Mouse (Mus musculus) heart, postnatal 0 days (tissue): ENCODE results near the gene Eml4. TPM values are rescaled to one million over a fixed set of nuclear protein-coding genes. Genes with fewer than 3 reads are reported as not detected.

ENCODE experiments used
- ATAC-seq: fragments of 200-750 bp; cut with Nextera tagmentation; 2 replicates; pipeline ENCODE4 v1.8.0; 2017; ENCODE audit warnings: low read depth, moderate number of reproducible peaks, moderate library complexity; ENCODE audit not compliant: insufficient read depth
- DNase-seq: peaks from one replicate; pipeline ENCODE4 v3.0.0-alpha.2; 2016; ENCODE audit warnings: low spot score
- H3K27ac ChIP-seq: fragments of 300-500 bp; sonication (generic); 2 replicates; pipeline ENCODE4 v1.5.1; 2014; ENCODE audit warnings: low read depth, mild to moderate bottlenecking
- H3K27me3 ChIP-seq: fragments of 300-500 bp; sonication (generic); 2 replicates; pipeline ENCODE4 v1.6.1; 2014; ENCODE audit warnings: low read length, mixed read lengths; ENCODE audit not compliant: control insufficient read depth, insufficient read depth
- H3K36me3 ChIP-seq: fragments of 300-500 bp; sonication (generic); replicated peaks from 2 replicates; pipeline ENCODE4 v1.6.1; 2014; ENCODE audit warnings: low read length, mixed read lengths; ENCODE audit not compliant: control insufficient read depth, insufficient read depth
- H3K4me1 ChIP-seq: fragments of 300-500 bp; sonication (generic); 2 replicates; pipeline ENCODE4 v1.6.1; 2014; ENCODE audit warnings: antibody characterized with exemption; ENCODE audit not compliant: control insufficient read depth, insufficient read depth
- H3K4me2 ChIP-seq: fragments of 300-500 bp; sonication (generic); 2 replicates; pipeline ENCODE4 v1.6.1; 2014; ENCODE audit warnings: low read depth, mild to moderate bottlenecking, low read length, moderate library complexity
- H3K4me3 ChIP-seq: fragments of 300-500 bp; sonication (generic); 2 replicates; pipeline ENCODE4 v1.5.1; 2014; ENCODE audit warnings: low read depth, low read length
- H3K9ac ChIP-seq: fragments of 300-500 bp; sonication (generic); replicated peaks from 2 replicates; pipeline ENCODE4 v1.6.1; 2014; ENCODE audit warnings: low read depth, low read length, mixed read lengths
- H3K9me3 ChIP-seq: fragments of 300-500 bp; sonication (generic); replicated peaks from 2 replicates; pipeline ENCODE4 v1.6.1; 2016; ENCODE audit warnings: low read length; ENCODE audit not compliant: control insufficient read depth
- CTCF ChIP-seq: IDR thresholded peaks from 2 replicates; pipeline ENCODE4 v1.5.1; 2016; ENCODE audit warnings: antibody characterized with exemption, control low read depth, low read depth
- EP300 ChIP-seq: IDR thresholded peaks from 2 replicates; pipeline ENCODE4 v1.6.1; 2016; ENCODE audit warnings: antibody characterized with exemption, low read depth
- WGBS: fragments of 180-500 bp; shearing (Covaris S2); extraction: QIAGEN DNeasy Blood & Tissue Kit; methylation state at CpG from one replicate; pipeline ENCODE4 v1.1.7; 2014; 5-methylcytosine and 5-hydroxymethylcytosine counted together
- polyA plus RNA-seq: library from polyadenylated mRNA; unstranded; fragments of >200 nt; fragmentation: Nextera tagmentation; extraction: Ambion mirVana; gene quantifications from 2 replicates; pipeline ENCODE4 v1.2.1, GENCODE M21; 2015
- total RNA-seq: library from RNA; depleted of rRNA; stranded (reverse); fragments of >200 nt; gene quantifications from 2 replicates; pipeline ENCODE4 v1.2.3, GENCODE M21; 2014; ENCODE audit warnings: low replicate concordance

Gene Eml4
- total and polyA plus RNA-seq, 2 experiments from 2014 or later = 5.0 to 15.6 TPM

DNA sequence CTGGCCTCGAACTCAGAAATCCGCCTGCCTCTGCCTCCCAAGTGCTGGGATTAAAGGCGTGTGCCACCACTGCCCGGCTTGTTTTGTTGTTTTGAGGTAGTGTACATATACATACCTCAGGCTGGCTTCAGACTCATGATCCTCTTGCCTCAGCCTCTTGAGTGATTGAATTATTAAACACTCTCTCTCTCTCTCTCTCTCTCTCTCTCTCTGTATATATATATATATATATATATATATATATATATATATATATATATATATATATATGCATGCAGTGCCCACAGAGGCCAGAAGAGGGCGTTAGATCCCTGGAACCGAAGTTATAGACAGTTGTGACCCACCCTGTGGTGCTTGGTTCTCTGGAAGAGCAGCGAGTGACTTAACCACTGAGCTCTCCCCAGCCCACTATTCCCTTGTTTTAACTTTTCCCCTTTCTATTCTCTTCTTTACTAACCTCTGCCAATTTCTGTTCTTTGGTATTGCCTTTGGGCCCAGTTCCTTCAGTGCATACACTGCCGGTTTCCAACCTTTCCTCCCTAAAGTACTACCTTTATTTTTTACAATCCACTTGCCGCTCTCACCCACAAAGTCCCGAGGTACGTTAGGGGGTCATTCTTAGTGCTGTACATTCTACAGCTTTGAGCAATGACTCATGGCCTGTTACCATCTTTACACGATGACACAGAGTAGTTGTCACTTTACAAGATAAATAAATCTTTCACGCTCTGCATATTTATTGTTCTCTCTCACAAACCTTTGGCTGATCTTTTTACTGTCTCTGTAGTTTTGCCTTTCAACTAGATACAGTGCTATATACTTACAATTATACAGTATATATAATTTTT lies 13.5 kb upstream of the Eml4 start:
- Histone ChIP-seq H3K9ac (no peak overlapping the region), H3K27ac (no peak overlapping the region), H3K27me3 (no peaks in the 10 kb centered on the region), H3K4me2 (no peak overlapping the region), H3K4me1 (peaks cover 13% of the 10 kb centered on the region; the same call in 1 of the 2 replicates), H3K4me3 (no peak overlapping the region), H3K9me3 (no peaks in the 10 kb centered on the region), H3K36me3 (no peaks in the 10 kb centered on the region)
- ATAC-seq (no peak), DNase-seq (no peak)
- TF ChIP-seq EP300 (no peak), CTCF (no peak)
- 69% methylated on average over 13 of the region's 13 CpGs for WGBS

DNA sequence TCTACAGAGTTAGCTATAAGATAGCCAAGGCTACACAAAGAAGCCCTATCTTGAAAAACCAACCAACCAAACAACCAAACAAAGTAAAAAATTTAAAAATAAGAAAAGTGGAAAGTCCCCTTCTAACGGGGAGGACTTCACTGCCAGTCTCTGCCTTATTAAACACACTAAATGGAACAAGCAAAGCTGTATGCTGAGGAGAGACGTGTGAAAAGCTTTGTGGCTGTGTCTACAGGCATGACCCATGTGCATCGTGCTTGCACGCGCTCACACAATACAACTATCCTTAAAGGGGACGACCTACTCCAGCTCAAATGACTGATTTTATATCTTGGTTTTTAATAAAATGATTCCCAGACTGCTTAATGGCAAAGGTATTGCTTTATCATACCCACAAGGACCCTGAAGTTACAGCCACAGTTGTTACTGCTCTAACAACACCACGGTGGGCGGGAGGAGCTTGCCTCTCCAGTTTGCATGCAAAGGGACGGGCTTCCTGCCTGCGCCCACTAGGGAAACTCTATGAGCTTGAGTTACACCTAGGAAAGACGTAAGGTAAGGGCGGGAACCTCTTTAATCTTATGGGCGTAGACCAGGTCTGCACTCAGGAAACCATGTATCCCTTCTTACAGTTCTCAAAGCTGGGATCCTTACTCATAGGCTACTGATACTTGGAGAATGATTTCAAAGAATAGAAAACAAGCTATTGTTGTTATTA lies 11.2 kb upstream of the Eml4 start:
- H3K27ac ChIP-seq = no peak overlapping the region
- TF ChIP-seq CTCF (no peak), EP300 (no peak)
- no peak overlapping the region for H3K9ac ChIP-seq
- 84% methylated on average over 13 of the region's 13 CpGs for WGBS
- H3K36me3 ChIP-seq = no peaks in the 10 kb centered on the region
- H3K4me2 ChIP-seq = no peak overlapping the region
- ATAC-seq = no peak
- 0 out of 2 replicates have a peak, but pooled peaks cover 8% of the 10 kb centered on the region for H3K4me1 ChIP-seq
- H3K9me3 ChIP-seq = no peaks in the 10 kb centered on the region
- no peak for DNase-seq
- H3K27me3 ChIP-seq = no peaks in the 10 kb centered on the region
- no peak overlapping the region for H3K4me3 ChIP-seq

DNA sequence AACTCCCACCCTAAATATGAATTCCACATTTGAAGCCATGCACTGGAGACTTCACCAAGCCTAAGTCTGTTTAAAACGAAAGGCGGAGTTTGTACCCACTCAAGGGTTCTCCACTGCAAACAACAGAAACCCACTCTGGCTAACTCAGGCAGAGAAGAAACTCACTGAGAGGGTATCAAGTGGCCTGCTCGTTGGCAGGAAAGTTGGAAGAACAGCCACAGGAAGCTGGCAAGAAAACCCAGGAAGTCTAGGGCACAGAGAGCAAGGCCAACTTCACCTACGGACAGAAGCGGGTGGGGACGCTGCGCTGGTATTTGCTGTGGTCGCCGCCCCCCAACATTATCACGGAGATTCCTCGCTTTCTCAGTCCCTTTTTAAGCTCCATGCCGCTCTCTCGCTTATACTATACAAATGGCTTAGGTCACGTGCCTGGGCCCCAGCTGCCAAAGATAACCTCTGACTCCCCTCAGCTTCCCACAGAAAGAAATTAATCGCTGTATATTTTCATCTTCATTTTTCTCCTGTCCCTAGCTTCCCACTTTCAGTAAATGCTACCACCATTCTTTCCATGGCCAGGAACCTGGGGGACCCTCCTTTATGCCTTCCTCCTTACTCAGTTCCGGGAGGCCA lies 9.7 kb upstream of the Eml4 start:
- 45% methylated on average over 16 of the region's 16 CpGs for WGBS
- H3K9ac ChIP-seq = no peak overlapping the region
- no peaks in the 10 kb centered on the region for H3K36me3 ChIP-seq
- H3K4me3 ChIP-seq = no peak overlapping the region
- H3K4me2 ChIP-seq = no peak overlapping the region
- H3K4me1 ChIP-seq = 0 out of 2 replicates have a peak, but pooled peaks cover 5% of the 10 kb centered on the region
- no peak for ATAC-seq
- no peak for TF ChIP-seq CTCF
- TF ChIP-seq EP300 = no peak
- H3K27me3 ChIP-seq = no peaks in the 10 kb centered on the region
- DNase-seq = no peak
- H3K27ac ChIP-seq = no peak overlapping the region
- H3K9me3 ChIP-seq = no peaks in the 10 kb centered on the region

DNA sequence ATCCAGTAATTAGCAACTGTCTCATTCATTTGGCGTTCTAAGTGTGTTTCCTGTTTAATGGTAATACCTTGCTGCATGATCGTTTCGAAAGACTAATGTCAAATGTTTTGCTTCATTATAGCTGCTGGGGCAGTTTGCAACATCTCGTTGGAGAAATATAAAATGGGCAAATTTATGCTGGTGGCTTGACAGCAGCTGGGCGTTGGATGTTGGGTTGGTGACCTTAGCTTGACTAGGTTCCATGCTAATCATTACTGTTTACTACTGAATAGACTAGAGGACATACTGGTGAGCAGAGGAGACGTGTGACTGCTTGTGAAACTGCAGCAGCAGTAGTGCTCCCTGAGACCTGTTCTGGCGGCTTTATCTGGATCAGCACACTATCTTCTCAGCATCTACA lies 6.5 kb upstream of the Eml4 start:
- H3K4me2 ChIP-seq = no peak overlapping the region
- 82% methylated on average over 7 of the region's 7 CpGs for WGBS
- H3K27ac ChIP-seq = no peak overlapping the region
- ATAC-seq (no peak), DNase-seq (no peak)
- 0 out of 2 replicates have a peak, but pooled peaks cover 5% of the 10 kb centered on the region for H3K4me1 ChIP-seq
- H3K9me3 ChIP-seq = no peaks in the 10 kb centered on the region
- H3K9ac ChIP-seq = no peak overlapping the region
- no peak overlapping the region for H3K4me3 ChIP-seq
- H3K27me3 ChIP-seq = no peaks in the 10 kb centered on the region
- no peaks in the 10 kb centered on the region for H3K36me3 ChIP-seq
- TF ChIP-seq CTCF (no peak), EP300 (no peak)

DNA sequence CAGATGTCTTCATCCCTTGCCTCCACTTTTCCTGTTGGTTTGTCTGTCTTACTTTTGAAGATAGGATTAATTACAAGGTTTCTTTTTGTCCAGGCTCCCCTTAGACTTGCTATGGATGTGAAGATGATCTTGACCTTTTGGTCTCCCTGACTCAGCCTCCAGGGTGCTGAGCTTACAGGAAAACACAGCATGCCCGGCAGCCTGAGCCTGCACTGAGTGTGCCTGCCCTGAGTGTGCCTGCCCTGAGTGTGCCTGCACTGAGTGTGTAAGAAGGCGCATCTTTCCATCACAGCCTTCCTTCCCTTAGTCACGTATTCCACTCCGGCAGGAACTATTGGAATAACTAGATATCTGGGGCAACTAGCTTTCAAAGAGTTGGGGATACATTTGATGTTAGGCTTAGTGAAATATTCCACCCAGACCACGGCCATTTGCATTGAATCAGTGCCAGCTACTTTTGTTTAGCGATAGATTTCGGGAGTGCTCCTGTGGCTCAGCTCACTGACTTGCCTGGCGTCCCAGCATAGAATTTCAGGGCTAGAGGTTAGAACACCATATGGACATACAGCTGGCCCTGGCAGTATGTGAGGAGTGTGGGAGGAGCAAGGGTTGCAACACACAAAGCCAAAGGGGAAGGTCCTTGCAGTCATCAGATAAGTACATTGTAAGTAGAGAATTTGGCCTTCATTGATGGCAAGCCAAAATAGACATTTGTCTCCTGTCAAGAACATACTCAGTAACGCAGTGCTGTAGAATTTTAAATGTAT lies 2.5 kb upstream of the Eml4 start:
- no peak overlapping the region for H3K27ac ChIP-seq
- H3K9me3 ChIP-seq = no peaks in the 10 kb centered on the region
- no peak overlapping the region for H3K9ac ChIP-seq
- H3K4me1 ChIP-seq = peaks cover 8% of the 10 kb centered on the region; the same call in 1 of the 2 replicates
- H3K27me3 ChIP-seq = no peaks in the 10 kb centered on the region
- ATAC-seq (no peak), DNase-seq (no peak)
- 77% methylated on average over 9 of the region's 9 CpGs for WGBS
- H3K36me3 ChIP-seq = no peaks in the 10 kb centered on the region
- no peak for TF ChIP-seq EP300
- no peak for TF ChIP-seq CTCF
- H3K4me2 ChIP-seq = no peak overlapping the region
- no peak overlapping the region for H3K4me3 ChIP-seq
